Mouse (Mus musculus): ENCODE results near the gene Ehf.

GRCm38 (mm10) chr2:103274803-103275202 is 28.3 kb downstream of the Ehf start:
- TF ChIP-seq CTCF (IDR thresholded peaks at IDR 0.05; ENCODE audit: borderline replicate concordance, insufficient read depth, low read depth, low read length) (no peak), POLR2A (IDR thresholded peaks at IDR 0.05; ENCODE audit: borderline replicate concordance, insufficient read depth, low read length) (no peak)

Data from cerebellum, adult 2 months (tissue).